Mouse (Mus musculus) layer of hippocampus, adult 9-11 months (tissue): ENCODE measurements at regions not wholly inside any gene's neighbourhood (a gene's known extent, or its start where the extent isn't known, plus 50 kb on each side); places are given as distances from the start of the nearest gene placed in this dataset.

Experiments used
- DNase-seq: peaks from one replicate; pipeline ENCODE4 v3.0.0; 2022

DNA sequence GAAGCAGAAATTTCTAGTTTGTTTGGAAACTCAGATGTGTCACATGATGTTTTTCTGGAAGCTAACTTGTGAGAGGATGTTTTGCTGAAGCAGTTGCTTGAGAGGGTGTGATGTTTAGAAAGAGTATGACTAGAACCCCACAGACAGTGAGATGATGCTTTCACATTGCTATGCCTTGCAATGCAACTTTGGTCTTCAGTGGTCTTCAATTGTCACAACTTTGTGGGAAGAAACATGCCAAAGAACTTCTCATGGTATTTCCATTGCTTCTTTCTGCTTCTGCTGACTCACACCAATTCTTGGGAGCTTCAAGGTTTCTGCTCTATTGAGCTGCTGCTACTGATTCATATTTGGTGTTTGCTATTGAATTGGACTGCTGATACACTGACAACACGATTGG, 365.3 kb upstream of the Tmem229a start:
- no peak for DNase-seq

DNA sequence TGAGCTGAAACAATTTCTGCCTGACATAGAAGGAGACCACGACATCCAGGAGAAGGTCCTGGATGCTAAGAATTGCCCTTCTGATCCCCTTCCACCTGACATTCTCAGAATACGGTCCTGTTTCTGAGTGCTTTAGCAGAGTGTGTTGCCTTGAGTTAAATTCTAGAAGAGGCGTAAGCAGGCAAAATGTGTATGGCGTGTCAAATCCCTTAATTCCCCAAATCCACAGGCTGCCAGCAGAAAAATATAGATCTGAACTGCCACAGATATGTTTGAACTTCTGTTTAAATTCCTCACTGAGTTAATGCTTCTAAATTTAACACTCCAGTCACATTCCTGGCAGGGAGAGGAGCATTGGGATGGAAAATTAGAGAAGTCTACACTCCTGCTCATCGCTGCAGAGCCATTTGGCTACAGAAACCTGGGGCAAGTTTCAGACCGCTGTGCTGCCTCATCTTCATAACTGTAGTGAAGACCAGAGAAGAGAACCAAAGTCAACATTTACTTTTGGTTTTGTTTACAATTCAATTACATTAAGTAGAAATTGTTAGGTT, 364.3 kb upstream of the Tmem229a start:
- no peak for DNase-seq

DNA sequence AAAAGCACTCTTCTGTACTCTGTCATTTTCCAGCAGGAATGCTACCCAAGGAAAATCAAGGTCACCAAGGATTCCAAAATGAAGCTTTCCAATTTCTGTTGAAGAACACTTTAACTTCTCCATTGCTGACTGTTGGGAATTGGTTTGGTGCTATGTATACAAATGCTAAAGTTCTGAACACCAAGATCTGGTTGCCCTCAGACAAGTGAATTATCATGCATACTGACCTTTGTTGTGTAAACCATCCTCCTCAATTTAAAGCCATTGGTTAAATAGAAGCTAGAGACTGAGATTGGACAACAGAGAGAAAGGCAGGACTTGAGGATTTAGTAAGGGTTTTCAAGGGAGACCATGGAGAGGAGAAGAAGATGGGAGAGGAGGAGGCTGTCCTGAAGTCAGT, 351.4 kb upstream of the Tmem229a start:
- DNase-seq: no peak

DNA sequence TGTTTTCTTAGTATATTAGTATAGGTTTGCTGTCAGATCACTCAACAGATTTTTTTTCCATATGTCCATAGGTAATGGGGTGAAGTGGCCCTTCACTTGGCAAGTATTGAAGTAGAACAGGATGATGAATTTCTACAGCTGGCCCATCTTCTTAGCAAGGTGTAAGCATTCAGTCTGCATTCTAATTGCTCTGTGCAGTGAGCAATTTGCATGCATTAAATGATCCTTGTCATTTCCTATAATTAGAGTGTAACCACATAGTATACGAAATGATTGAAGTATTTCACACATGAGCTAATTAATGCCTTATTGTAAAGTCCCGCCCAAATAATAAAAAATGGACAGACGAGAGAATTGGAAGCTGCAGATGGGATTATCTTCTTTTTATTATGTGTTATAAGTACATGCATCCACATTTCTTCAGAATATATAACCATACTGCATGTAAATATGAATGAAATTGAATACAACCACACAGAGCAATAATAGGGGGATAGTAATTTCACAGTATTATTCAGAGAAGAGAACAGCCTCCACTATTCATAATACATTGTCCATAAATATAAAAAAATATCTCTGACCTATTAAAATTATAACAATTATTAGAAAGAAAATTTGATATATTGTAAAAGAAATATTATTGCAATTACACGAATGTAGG, 348.9 kb upstream of the Tmem229a start:
- DNase-seq: no peak

DNA sequence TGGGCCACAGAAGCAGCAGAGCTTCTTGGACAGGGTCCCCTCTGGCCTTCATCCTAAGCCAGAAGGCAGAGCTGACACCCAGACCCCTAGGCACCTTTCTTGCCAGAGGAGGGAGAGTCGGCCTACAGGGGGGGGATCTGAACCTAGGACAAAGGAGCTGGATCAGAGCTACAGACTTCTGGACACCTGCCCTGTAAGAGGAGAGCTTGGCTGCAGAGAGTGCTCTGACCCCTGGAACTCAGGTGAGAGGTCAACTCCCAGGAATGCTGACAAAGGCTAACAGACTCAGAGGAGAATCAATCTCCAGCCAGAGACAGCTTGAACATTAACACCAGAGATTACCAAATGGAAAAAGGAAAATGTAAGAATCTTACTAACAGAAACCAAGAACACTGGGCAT, 335.5 kb upstream of the Tmem229a start:
- no peak for DNase-seq

DNA sequence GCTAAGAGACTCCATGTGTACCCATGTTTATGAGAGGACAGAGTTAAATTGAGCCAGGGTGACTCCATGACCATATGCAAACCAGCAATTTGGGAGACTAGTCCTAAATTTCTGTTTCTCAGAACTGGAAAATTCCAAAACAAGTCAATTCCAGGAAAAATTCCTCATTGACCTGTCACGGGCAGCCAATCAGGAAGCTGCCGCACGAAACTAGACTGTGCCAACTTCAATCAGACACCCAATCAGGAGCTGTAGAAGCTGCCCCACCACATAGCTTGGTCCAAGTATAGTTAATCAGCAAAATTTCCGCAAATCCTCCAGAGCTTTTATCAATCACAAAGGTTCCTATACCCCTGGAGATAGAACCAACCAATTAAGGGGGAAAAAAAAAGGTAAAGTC, 331.5 kb upstream of the Tmem229a start:
- DNase-seq: no peak

DNA sequence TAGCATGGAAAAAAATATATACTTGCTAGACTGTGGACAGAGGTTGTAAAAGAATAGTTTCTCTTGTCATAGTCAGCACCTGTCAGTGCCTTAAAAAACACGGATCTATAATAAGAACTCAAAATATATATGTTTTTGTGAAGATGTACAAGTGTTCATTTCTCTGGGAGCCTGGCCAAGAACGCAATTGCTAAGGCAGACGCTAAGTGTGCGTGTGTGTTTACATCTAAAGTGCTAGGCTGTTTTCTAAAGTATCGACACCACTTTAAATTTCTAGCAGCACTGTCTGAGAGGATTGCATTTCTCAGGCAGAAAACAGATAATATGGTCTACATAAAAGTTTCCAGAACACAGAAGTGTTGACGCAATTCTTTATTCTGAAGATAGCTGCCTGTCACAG, 330.2 kb upstream of the Tmem229a start:
- no peak for DNase-seq

DNA sequence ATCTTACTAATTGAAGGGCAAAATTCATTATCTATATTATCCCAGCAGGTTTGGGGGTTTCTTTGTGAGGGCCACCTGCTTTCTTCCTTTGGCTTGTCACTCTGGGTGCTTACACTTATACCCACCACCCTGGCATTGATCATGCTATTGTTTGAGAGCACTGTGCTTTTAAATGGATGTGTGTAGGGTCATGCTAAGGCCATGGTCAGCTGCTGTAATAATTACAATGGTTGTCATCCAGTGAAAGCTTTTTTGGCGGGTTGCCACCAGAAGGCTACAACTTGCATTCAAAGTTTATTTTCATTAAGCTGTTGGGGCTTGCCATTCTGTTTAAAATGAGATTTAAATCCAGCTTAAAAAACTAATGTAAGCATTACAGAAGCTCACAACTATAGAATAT, 322.4 kb upstream of the Tmem229a start:
- DNase-seq: no peak

DNA sequence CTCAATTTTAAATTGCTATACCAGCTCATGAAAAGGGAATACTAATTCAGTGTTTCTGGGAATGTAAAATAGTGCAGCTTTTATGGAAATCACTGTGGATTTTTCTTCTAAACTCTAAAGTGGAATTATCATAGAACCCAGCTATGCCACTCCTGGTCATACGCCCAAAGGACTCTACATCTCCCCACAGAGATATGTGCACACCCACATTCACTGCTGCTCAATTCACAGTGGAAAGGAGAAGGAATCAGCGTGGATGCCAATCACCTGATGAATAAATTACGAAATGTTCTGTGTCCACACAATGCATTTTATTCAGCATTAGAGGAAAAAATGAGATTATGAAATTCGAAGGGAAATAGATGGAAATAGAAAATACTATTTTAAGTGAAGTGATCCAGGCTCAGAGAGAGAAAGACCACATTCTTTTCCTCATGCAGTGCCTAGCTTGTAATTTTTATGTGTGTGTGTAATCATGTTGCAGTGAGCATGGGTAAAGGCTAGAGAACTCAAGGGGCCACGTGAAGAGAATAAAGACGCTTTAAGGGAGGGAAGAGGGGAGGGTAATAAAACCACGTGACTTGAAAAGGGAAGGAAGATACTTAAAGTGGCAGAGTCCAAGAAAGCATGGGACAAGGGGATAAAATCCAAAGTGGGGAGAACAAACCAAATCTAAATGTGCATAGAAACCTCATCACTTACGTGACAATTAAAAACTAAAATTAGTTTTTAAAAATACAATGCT, 321.8 kb upstream of the Tmem229a start:
- DNase-seq: no peak

DNA sequence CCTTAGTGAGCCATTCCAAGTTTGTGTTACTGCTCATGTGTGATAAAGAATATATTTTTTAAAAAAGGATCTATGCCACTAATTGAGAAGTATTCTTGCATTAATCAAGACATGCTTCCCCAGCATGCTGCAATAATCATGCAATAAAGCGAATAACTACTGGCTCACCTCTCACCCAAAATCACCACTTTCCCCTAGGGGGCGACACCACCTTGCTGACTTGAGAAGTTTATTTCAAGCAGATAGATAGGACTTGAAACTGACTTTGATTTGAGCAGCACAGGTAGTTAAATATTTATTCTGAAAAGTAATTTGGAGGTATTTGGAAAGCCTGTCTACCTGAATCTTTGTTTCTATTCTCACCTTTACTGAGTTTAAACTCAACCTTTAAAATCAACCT, 320.1 kb upstream of the Tmem229a start:
- no peak for DNase-seq

DNA sequence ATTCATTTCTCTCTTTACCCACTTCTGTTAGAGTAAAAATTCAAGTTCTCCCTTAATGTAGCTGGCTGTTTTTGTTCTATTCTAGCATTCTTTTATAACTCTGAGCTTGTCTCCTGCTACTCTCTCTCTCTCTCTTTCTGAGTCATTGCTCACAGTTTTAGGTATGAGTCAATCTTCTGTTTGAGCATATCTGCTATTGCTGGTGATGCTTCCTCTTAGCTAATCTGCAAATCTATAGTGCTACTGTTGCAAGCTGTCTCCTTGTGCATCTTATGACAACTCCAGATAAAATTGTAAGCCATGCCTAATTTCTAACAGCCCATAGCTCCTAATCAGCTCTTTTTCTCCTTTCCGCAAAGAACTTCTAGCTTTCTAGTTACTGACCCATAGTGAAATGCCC, 304.5 kb upstream of the Tmem229a start:
- peak; percentile 24 for DNase-seq

DNA sequence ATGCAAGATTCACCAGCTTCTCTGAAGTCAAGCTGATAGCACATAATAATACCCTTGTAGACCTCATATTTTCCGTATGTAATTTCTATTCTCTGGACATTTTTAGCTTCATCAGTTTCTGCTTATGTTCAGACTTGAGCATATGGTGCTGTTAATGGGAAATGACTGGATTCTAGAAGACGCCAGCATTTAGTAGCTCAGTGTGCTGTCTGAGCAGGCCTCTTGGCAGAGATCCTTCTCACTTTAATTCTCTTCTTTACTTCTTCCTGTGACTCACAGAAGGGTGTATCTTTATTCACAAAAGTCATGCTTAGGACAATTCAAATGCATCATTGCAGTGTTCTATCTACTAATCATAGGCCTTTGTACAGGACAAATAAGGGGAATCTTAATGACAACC, 299.7 kb upstream of the Tmem229a start:
- peak; percentile 8 for DNase-seq

DNA sequence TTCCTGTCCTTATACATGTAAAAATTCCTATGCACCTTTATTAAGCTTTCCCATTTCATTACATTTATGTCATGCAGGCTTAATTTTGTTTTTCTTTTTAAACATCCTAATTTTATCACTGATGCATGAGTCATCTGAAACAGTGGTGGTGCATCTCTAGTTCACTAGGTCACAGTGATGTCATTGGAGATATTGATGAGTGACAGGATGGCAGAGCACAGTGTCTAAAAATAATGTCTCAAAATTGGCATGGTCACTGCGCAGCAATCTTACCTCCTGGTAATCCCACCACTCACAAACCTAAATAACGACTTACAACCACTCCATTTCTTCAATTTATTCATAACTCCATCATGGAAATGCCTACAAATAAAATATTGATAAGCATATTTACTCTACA, 280.9 kb upstream of the Tmem229a start:
- DNase-seq: no peak

DNA sequence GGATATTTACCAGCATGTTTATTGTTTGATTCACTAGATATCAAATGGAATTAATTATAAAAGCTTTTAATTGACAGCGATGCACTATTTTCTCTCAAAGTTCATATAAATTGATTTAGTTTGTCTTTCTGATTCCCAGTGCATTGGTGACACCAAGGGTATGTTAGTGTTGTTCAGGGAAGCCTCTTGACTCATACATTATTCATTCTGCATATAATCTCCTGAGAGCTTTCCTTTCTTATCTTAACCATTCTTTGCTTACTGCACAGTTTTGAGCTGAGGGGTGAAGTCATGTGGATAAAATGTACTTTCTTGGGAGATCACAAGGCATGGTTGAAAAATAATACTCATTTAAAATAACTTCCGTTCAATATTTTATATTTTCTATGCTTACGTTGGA, 280.5 kb upstream of the Tmem229a start:
- no peak for DNase-seq
